Mouse (Mus musculus) heart, adult 8-10 months (tissue): ENCODE results near the gene Ctbp1. TPM values are rescaled to one million over a fixed set of nuclear protein-coding genes. Genes with fewer than 3 reads are reported as not detected.

Experiments used
- DNase-seq: peaks from one replicate; pipeline ENCODE4 v3.0.0; 2022; ENCODE audit warnings: low spot score
- total RNA-seq, 4 experiments: library from RNA; stranded (reverse); gene quantifications; 2 replicates each; pipeline ENCODE4 v1.2.4; 2022

The Ctbp1 gene
- total RNA-seq, 4 experiments from 2014 or later: 213 to 238 (median 226) TPM

GRCm38 (mm10) chr5:33244377-33244920, 30.3 kb downstream of the Ctbp1 start:
- DNase-seq: peak; percentile 40

DNA sequence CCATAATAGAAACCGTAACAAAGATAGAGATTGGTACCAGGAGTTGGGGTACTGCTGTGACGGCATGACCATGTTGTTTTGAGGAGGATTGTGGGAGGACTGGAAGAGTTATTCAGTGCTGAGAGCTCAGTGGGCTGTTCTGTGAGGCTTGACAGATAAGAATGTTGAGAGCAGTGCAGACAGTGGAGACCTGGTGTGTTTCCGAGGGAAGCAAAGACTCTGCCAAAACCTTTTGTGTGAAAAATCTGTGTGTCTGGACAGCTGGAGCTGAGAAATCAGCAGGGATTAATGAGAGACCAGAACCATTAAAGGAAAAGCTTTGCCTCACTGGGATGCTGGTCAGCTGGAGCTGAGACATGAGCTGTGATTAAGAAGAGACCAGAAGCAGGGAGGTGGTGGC, 34.9 kb downstream of the Ctbp1 start:
- DNase-seq: peak; percentile 53

GRCm38 (mm10) chr5:33239111-33239714, 35.6 kb downstream of the Ctbp1 start:
- no peak for DNase-seq

GRCm38 (mm10) chr5:33238256-33238645, 36.5 kb downstream of the Ctbp1 start:
- DNase-seq: no peak

DNA sequence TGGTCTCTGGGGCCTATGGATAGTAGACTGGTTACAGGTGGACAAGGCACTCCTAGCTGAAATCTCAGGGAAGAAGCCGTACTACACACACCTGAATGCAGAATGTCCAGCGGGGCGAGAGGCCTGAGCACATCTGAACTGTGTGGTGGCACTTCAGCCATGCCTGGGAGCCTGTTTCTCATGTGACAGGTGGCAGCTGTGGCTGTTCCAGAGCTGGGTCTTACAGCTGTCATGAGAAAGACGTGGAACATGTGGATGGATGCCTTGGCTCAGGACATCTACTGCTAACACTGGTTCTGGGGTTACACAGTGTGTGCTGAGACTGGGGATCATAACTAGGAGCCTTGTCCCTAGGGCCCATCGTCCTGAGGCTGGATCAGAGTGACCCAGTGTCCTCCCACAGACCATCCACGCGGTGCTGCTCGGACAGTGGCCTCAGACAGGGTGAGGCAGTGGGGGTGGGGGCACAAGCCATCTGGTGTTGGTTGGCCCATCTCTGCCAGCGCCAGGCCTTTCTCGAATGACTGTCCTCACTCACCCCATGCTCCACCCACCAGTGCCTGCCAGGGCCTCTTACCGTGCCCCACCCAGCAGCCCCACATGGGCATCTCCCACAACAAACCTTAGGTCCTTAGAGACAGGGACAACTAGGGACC, 37.1 kb downstream of the Ctbp1 start:
- no peak for DNase-seq

DNA sequence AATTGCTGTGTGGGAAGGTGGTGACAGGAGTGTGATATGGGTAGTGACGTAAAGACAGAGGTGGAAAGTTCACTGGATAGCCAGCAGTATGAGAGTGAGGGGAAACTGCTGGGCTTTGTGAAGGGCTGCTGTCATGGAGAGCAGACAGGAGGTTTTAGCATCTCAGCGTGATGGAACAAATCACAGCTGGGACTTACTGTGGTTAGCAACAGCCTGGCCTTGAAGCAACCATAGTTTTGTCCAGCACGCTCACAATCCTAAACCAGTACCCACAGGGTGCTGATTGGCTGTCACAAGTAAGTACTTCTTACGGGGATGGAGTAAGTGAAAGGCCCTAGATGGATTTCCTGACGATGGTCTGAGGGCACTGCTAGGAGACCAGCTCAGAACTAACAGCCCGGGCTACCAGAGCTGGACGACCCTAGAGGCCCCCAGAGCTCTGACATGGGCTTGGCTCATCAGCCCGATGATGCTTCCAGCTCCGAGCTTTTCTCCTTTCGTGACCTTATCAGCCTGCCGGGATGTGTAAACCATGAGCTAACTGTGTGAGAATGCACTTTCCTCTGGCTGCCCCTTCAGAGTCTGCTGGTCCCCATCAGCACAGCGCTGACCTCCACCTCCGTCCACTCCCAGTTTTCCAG, 40.3 kb downstream of the Ctbp1 start:
- no peak for DNase-seq

- no peak for DNase-seq
Measured at GRCm38 (mm10) chr5:33232791-33233190, 42.0 kb downstream of the Ctbp1 start.

DNA sequence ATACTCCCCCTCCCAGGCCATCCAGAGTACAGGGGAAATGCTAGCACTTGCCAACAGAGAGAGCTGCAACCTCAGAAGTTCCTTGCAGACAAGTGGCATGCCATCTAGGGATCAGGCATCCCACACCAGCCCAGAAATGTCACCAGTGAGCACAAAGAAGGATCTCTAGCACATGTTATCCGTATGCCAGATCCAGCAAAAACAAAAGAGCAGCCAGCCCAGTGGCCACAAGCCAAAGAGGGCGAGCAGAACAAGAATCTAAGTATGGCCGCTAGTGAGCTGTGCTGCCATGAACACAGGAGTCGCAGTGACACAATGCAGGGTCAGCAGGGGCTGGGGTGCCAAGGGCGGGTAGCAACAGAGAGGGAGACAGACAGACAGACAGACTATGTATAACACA, 44.5 kb downstream of the Ctbp1 start:
- DNase-seq: no peak

- peak; percentile 63 for DNase-seq
Measured at GRCm38 (mm10) chr5:33228428-33228827, 46.4 kb downstream of the Ctbp1 start.

- DNase-seq: no peak
Measured at GRCm38 (mm10) chr5:33225673-33226072, 49.1 kb downstream of the Ctbp1 start.

DNA sequence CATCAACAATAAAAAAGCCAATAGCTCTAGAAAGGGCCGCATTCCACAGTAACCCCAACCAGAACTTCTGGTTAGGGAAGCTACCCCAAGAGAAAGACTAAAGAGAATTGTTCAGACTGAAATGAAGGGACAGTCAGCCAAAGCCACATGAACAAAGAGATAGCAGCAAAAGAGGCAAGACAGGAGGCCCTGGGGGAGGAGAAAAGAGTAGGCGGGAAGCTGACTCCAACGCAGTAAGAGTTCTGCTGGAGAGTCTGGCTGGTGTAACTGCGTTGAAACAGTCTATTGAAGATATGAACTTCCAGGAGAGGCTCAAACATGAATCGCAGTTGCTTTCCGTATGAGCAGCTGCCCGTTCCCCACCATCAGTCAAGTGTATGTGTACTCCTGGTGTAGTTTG, 50.3 kb downstream of the Ctbp1 start:
- DNase-seq: no peak

DNA sequence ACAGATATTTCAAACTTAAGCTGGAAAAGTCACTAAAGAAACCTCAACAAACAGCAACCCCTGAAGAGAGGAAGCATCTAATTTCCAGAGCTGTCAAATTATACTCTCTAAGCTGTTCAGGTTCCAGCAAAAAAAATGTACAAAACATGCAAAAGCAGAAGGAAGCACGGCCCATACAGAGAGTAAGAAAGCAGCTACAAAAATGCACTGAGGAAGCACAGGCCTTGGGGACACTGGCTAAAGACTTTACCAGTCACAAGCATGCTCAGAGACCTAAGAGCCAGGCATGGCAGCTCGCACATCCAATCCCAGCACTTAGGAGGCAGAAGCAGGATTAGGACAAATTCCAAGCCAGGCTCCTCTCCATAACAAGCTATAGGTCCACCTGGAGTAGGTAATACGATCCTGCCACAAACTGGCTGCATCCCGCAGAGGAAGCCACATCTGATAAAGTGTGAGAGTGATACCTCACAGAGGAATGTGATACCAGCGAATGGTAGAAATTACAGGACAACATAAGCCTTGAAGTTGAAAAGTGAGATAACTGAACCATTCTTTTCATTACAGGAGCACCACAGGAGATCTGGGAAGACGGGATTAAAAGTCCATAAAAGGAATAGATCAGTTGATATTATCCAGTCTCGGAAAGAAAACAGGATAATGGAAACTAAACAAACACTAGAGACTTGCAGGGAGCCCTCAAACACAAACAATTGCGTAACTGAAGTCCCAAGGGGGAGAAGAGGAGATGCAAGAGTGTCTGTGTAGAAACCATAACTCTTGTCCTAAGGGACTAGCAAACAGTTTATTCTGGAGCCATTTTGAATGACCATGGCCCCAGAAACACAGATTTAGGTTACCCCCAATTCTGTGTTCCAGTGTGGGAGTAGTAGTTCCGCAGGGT, 51.7 kb downstream of the Ctbp1 start:
- no peak for DNase-seq

DNA sequence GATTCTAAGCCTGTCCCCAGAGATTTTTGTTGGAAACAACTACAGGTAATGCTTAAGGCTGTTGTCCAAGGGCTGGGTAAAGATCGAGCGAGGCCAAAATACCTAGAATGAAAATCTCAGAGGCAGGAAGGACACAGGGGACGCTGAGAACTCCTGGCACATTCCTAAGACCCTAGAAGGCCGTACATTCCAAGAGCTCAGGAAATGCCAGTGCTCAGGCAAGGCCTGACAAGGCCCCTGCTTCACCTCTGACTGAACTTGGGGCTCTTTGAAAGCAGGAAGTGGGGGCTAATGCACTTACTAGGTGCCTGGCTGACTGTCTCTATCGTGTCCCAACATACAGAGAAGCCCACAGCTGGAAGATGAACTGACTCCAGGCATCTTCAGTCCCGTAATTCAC, 52.4 kb downstream of the Ctbp1 start:
- DNase-seq: no peak

- DNase-seq: no peak
Measured at GRCm38 (mm10) chr5:33220350-33221044, 54.3 kb downstream of the Ctbp1 start.

- DNase-seq: no peak
Measured at GRCm38 (mm10) chr5:33219831-33220230, 55.0 kb downstream of the Ctbp1 start.

- DNase-seq: no peak
Measured at GRCm38 (mm10) chr5:33218746-33219449, 55.9 kb downstream of the Ctbp1 start.

DNA sequence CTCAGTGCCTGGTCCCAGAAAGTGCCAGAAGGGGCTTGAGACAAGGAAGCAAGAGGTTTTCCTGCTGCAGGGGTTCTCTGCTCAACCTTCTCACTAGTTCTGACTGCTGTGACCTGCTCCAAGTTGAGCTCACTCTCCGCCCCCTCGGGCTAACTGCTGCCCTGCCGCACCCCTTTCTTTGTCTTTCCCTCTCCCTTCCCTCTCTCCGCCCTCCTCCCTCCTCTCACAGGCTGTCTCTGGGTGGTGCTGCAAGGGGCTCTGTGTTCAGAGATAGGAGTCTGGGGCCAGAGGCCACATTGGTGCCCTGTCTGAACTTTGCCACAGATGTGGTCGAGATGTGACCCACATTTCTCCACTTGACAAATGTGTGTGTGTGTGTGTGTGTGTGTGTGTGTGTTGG, 56.7 kb downstream of the Ctbp1 start, which contains the start of gene Spon2:
Gene Spon2 (minus strand): TSS at position 375 of the 400 bp plus-strand sequence.
- no peak for DNase-seq

DNA sequence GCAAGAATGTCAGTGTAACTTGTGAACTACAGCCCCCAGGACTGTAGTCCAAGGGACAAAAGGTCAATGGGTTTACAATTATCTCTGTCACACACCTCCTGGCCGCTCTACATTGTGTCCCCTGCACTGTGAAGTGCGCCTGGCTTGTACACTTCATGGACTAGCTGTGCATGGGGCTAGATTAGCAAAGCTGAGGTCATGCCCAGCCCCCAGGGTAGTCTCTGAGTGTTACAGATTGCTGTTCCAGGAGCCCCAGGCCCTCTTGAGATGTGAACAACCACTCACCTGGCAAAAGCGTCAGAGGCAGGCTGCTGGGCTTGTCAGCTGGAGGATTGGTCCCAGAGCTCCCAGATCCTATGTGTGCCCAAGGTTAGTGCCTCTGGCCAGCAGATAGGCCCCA, 57.1 kb downstream of the Ctbp1 start:
- DNase-seq: no peak

DNA sequence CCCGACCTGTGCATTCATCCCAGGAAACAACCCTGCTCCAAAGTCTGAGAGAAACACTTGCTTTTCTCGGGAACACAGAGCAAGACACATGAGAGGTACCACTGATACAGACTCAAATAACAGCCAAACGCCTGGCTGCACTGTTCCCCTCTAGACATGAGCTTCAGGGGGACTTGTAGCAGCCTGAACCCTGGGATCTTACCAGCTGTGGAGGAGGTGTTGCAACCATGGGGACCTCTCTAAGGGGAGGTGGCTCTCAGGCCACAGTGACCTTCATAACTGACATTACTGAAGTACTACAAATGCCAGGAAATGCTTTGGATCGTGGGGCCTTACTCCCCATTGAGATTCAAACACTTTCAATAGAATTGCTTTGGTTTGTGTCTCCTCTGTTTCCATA, 60.1 kb downstream of the Ctbp1 start:
- no peak for DNase-seq

DNA sequence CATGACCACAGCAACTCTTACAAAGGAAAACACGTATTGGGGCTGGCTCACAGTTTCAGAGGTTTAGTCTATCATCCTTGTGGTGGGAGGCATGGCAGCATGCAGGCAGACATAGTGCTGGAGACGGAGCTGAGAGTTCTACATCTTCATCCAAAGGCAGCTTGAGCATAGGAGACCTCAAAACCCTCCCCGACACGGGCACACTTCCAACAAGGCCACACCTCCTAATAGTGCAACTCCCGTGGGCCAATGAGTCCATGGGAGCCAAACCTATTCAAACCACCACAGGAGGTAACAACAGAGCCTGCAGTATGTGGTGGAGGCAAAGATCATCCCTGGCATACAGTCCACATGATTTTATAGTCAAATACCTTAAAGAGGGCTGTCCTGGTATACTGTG, 63.5 kb downstream of the Ctbp1 start:
- DNase-seq: no peak

GRCm38 (mm10) chr5:33210515-33210914, 64.3 kb downstream of the Ctbp1 start:
- DNase-seq: no peak
